Mouse (Mus musculus): Measurements from ENCODE around the gene Galp. TPM values are rescaled to one million over a fixed set of nuclear protein-coding genes. Genes with fewer than 3 reads are reported as not detected.
A peak's percentile ranks its signal among the peaks of the same experiment; 100 is the strongest.

The Galp gene
- total and polyA plus RNA-seq, 2 experiments, result not detected

- peaks cover 9% of the 10 kb centered on the region; the same call in 1 of the 2 replicates for H3K36me3 ChIP-seq (ENCODE audit: control insufficient read depth, insufficient read depth, low read length)
- no peak overlapping the region for H3K27ac ChIP-seq (replicated peaks; ENCODE audit: insufficient read depth, low read depth, low read length)
- no peak for DNase-seq (ENCODE audit: extremely low read depth, low read depth, low spot score)
- 95% methylated on average over 2 of the region's 2 CpGs for WGBS
- H3K4me1 ChIP-seq (ENCODE audit: control insufficient read depth, insufficient read depth, low read length), result peaks cover 3% of the 10 kb centered on the region; the same call in 1 of the 2 replicates
- TF ChIP-seq POLR2A (IDR thresholded peaks at IDR 0.05; ENCODE audit: extremely low read depth, insufficient read depth, low read length) (no peak), CTCF (IDR thresholded peaks at IDR 0.05; ENCODE audit: low read depth, low read length) (no peak)
- no peaks in the 10 kb centered on the region for H3K27me3 ChIP-seq (ENCODE audit: control insufficient read depth, insufficient read depth, low read length)
- no peak overlapping the region for H3K9ac ChIP-seq (ENCODE audit: low read depth, low read length)
- no peak overlapping the region for H3K4me3 ChIP-seq (ENCODE audit: insufficient read depth, low read depth, low read length)
- H3K79me2 ChIP-seq (ENCODE audit: control insufficient read depth, insufficient read depth, low read length), result no peaks in the 10 kb centered on the region
These were observed 10.1 kb upstream of the Galp start for GRCm38 (mm10) chr7:6186756-6187155.

DNA sequence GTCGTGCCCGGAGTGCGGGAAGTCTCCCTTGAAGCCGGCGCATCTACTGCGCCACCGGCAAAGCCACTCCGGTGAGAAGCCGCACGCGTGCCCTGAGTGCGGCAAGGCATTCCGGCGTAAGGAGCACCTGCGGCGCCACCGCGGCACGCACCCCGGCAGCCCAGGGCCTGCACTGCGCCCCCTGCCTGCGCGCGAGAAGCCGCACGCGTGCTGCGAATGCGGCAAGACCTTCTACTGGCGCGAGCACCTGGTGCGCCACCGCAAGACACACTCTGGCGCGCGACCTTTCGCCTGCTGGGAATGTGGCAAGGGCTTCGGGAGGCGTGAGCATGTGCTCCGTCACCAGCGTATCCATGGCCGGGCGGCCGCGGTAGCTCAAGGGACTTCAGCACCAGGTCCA is 7.3 kb upstream of the Galp start:
- TF ChIP-seq CTCF (IDR thresholded peaks at IDR 0.05; ENCODE audit: low read depth, low read length), result no peak
- TF ChIP-seq POLR2A (IDR thresholded peaks at IDR 0.05; ENCODE audit: extremely low read depth, insufficient read depth, low read length), result no peak
- Histone ChIP-seq H3K36me3 (ENCODE audit: control insufficient read depth, insufficient read depth, low read length) (peaks cover 9% of the 10 kb centered on the region; the same call in 1 of the 2 replicates), H3K79me2 (ENCODE audit: control insufficient read depth, insufficient read depth, low read length) (no peaks in the 10 kb centered on the region), H3K9ac (ENCODE audit: low read depth, low read length) (no peak overlapping the region), H3K27ac (replicated peaks; ENCODE audit: insufficient read depth, low read depth, low read length) (no peak overlapping the region), H3K27me3 (ENCODE audit: control insufficient read depth, insufficient read depth, low read length) (no peaks in the 10 kb centered on the region), H3K4me3 (ENCODE audit: insufficient read depth, low read depth, low read length) (no peak overlapping the region), H3K4me1 (ENCODE audit: control insufficient read depth, insufficient read depth, low read length) (no peaks in the 10 kb centered on the region)
- WGBS, result 92% methylated on average over 45 of the region's 45 CpGs
- no peak for DNase-seq (ENCODE audit: extremely low read depth, low read depth, low spot score)

GRCm38 (mm10) chr7:6191376-6191775 is 5.5 kb upstream of the Galp start:
- WGBS, result 32% methylated on average over 3 of the region's 3 CpGs
- no peak overlapping the region for H3K4me3 ChIP-seq (ENCODE audit: insufficient read depth, low read depth, low read length)
- no peaks in the 10 kb centered on the region for H3K79me2 ChIP-seq (ENCODE audit: control insufficient read depth, insufficient read depth, low read length)
- no peaks in the 10 kb centered on the region for H3K27me3 ChIP-seq (ENCODE audit: control insufficient read depth, insufficient read depth, low read length)
- H3K36me3 ChIP-seq (ENCODE audit: control insufficient read depth, insufficient read depth, low read length), result peaks cover 4% of the 10 kb centered on the region; the same call in 1 of the 2 replicates
- TF ChIP-seq CTCF (IDR thresholded peaks at IDR 0.05; ENCODE audit: low read depth, low read length) (peak; percentile 65), POLR2A (IDR thresholded peaks at IDR 0.05; ENCODE audit: extremely low read depth, insufficient read depth, low read length) (no peak)
- no peak overlapping the region for H3K27ac ChIP-seq (replicated peaks; ENCODE audit: insufficient read depth, low read depth, low read length)
- no peaks in the 10 kb centered on the region for H3K4me1 ChIP-seq (ENCODE audit: control insufficient read depth, insufficient read depth, low read length)
- no peak overlapping the region for H3K9ac ChIP-seq (ENCODE audit: low read depth, low read length)
- peak; percentile 64 for DNase-seq (ENCODE audit: extremely low read depth, low read depth, low spot score)

GRCm38 (mm10) chr7:6194129-6194528 is 2.8 kb upstream of the Galp start:
- H3K9ac ChIP-seq (ENCODE audit: low read depth, low read length), result no peak overlapping the region
- no peak overlapping the region for H3K4me3 ChIP-seq (ENCODE audit: insufficient read depth, low read depth, low read length)
- H3K79me2 ChIP-seq (ENCODE audit: control insufficient read depth, insufficient read depth, low read length), result no peaks in the 10 kb centered on the region
- WGBS, result 23% methylated on average over 5 of the region's 5 CpGs
- no peaks in the 10 kb centered on the region; the same call in 1 of the 2 replicates for H3K27me3 ChIP-seq (ENCODE audit: control insufficient read depth, insufficient read depth, low read length)
- no peak for DNase-seq (ENCODE audit: extremely low read depth, low read depth, low spot score)
- H3K4me1 ChIP-seq (ENCODE audit: control insufficient read depth, insufficient read depth, low read length), result no peaks in the 10 kb centered on the region; the same call in 1 of the 2 replicates
- no peaks in the 10 kb centered on the region; the same call in 1 of the 2 replicates for H3K36me3 ChIP-seq (ENCODE audit: control insufficient read depth, insufficient read depth, low read length)
- H3K27ac ChIP-seq (replicated peaks; ENCODE audit: insufficient read depth, low read depth, low read length), result no peak overlapping the region
- TF ChIP-seq POLR2A (IDR thresholded peaks at IDR 0.05; ENCODE audit: extremely low read depth, insufficient read depth, low read length) (no peak), CTCF (IDR thresholded peaks at IDR 0.05; ENCODE audit: low read depth, low read length) (peak; percentile 97)

GRCm38 (mm10) chr7:6195777-6196176 is 1.1 kb upstream of the Galp start:
- no peak overlapping the region for H3K9ac ChIP-seq (ENCODE audit: low read depth, low read length)
- peak; percentile 60; the same call in 1 of the 2 replicates for TF ChIP-seq CTCF (IDR thresholded peaks at IDR 0.05; ENCODE audit: low read depth, low read length)
- no peak for TF ChIP-seq POLR2A (IDR thresholded peaks at IDR 0.05; ENCODE audit: extremely low read depth, insufficient read depth, low read length)
- no peak overlapping the region for H3K27ac ChIP-seq (replicated peaks; ENCODE audit: insufficient read depth, low read depth, low read length)
- H3K36me3 ChIP-seq (ENCODE audit: control insufficient read depth, insufficient read depth, low read length), result no peaks in the 10 kb centered on the region
- H3K4me3 ChIP-seq (ENCODE audit: insufficient read depth, low read depth, low read length), result no peak overlapping the region
- H3K79me2 ChIP-seq (ENCODE audit: control insufficient read depth, insufficient read depth, low read length), result no peaks in the 10 kb centered on the region
- 50% methylated on average over 2 of the region's 2 CpGs for WGBS
- H3K4me1 ChIP-seq (ENCODE audit: control insufficient read depth, insufficient read depth, low read length), result no peaks in the 10 kb centered on the region; the same call in 1 of the 2 replicates
- H3K27me3 ChIP-seq (ENCODE audit: control insufficient read depth, insufficient read depth, low read length), result no peaks in the 10 kb centered on the region; the same call in 1 of the 2 replicates
- DNase-seq (ENCODE audit: extremely low read depth, low read depth, low spot score), result no peak

DNA sequence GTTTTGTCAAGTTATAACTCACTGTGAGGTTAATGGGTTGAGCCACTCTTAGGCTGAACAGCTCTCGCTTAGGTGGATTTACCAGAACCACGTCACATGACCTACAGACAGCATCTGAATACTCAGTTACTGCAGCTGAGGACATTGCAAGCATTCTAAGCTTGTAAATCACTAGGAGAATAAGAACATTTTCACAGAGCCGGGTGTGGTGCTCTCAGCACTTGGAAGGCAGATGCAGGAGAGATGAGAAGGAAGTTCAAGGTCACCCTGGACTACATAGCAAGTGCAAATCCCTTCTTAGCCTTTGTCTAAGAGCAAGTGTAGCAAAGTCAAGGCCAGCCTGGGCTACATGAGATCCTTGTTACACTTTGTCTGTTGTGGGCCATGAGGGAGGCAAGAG is 7.3 kb downstream of the Galp start:
- WGBS, result 82% methylated on average over 3 of the region's 3 CpGs
- H3K36me3 ChIP-seq (ENCODE audit: control insufficient read depth, insufficient read depth, low read length), result no peaks in the 10 kb centered on the region
- H3K4me3 ChIP-seq (ENCODE audit: insufficient read depth, low read depth, low read length), result no peak overlapping the region
- no peak overlapping the region for H3K9ac ChIP-seq (ENCODE audit: low read depth, low read length)
- no peak overlapping the region for H3K27ac ChIP-seq (replicated peaks; ENCODE audit: insufficient read depth, low read depth, low read length)
- no peaks in the 10 kb centered on the region for H3K27me3 ChIP-seq (ENCODE audit: control insufficient read depth, insufficient read depth, low read length)
- TF ChIP-seq POLR2A (IDR thresholded peaks at IDR 0.05; ENCODE audit: extremely low read depth, insufficient read depth, low read length) (no peak), CTCF (IDR thresholded peaks at IDR 0.05; ENCODE audit: low read depth, low read length) (no peak)
- H3K4me1 ChIP-seq (ENCODE audit: control insufficient read depth, insufficient read depth, low read length), result no peaks in the 10 kb centered on the region
- no peaks in the 10 kb centered on the region for H3K79me2 ChIP-seq (ENCODE audit: control insufficient read depth, insufficient read depth, low read length)
- DNase-seq (ENCODE audit: extremely low read depth, low read depth, low spot score), result no peak
